Mouse (Mus musculus) midbrain, embryonic 15.5 days (tissue): ENCODE results near the gene Snx20. TPM values are rescaled to one million over a fixed set of nuclear protein-coding genes. Genes with fewer than 3 reads are reported as not detected.

ENCODE experiments used
- ATAC-seq: fragments of 200-750 bp; cut with Nextera tagmentation; replicated peaks from 2 replicates; pipeline ENCODE4 v1.8.0; 2017; ENCODE audit warnings: moderate TSS enrichment
- H3K27ac ChIP-seq: fragments of 300-500 bp; sonication (generic); 2 replicates; pipeline ENCODE4 v1.5.1; 2015; ENCODE audit warnings: mild to moderate bottlenecking, inconsistent platforms
- H3K27me3 ChIP-seq: fragments of 300-500 bp; sonication (generic); replicated peaks from 2 replicates; pipeline ENCODE4 v1.6.1; 2015; ENCODE audit warnings: inconsistent platforms
- H3K36me3 ChIP-seq: fragments of 300-500 bp; sonication (generic); replicated peaks from 2 replicates; pipeline ENCODE4 v1.6.1; 2015; ENCODE audit warnings: inconsistent platforms
- H3K4me1 ChIP-seq: fragments of 300-500 bp; sonication (generic); 2 replicates; pipeline ENCODE4 v1.6.1; 2015; ENCODE audit warnings: inconsistent platforms
- H3K4me2 ChIP-seq: fragments of 300-500 bp; sonication (generic); 2 replicates; pipeline ENCODE4 v1.6.1; 2015; ENCODE audit warnings: inconsistent platforms, mild to moderate bottlenecking, moderate library complexity
- H3K4me3 ChIP-seq: fragments of 300-500 bp; sonication (generic); 2 replicates; pipeline ENCODE4 v1.5.1; 2015; ENCODE audit warnings: mild to moderate bottlenecking, inconsistent platforms
- H3K9ac ChIP-seq: fragments of 300-500 bp; sonication (generic); 2 replicates; pipeline ENCODE4 v1.6.1; 2015; ENCODE audit warnings: mild to moderate bottlenecking, inconsistent platforms
- H3K9me3 ChIP-seq: fragments of 300-500 bp; sonication (generic); 2 replicates; pipeline ENCODE4 v1.6.1; 2016; ENCODE audit warnings: inconsistent platforms
- WGBS: fragments of 180-500 bp; shearing (Covaris S2); methylation state at CpG from one replicate; pipeline ENCODE4 v1.1.7; 2015; ENCODE audit warnings: mixed read lengths; 5-methylcytosine and 5-hydroxymethylcytosine counted together
- polyA plus RNA-seq: library from polyadenylated mRNA; unstranded; fragments of >200 nt; fragmentation: Nextera tagmentation; extraction: Ambion mirVana; gene quantifications from 2 replicates; pipeline ENCODE4 v1.2.1, GENCODE M21; 2015

Gene Snx20
- polyA plus RNA-seq, 1 experiment from 2014 or later: 1.1 TPM

DNA sequence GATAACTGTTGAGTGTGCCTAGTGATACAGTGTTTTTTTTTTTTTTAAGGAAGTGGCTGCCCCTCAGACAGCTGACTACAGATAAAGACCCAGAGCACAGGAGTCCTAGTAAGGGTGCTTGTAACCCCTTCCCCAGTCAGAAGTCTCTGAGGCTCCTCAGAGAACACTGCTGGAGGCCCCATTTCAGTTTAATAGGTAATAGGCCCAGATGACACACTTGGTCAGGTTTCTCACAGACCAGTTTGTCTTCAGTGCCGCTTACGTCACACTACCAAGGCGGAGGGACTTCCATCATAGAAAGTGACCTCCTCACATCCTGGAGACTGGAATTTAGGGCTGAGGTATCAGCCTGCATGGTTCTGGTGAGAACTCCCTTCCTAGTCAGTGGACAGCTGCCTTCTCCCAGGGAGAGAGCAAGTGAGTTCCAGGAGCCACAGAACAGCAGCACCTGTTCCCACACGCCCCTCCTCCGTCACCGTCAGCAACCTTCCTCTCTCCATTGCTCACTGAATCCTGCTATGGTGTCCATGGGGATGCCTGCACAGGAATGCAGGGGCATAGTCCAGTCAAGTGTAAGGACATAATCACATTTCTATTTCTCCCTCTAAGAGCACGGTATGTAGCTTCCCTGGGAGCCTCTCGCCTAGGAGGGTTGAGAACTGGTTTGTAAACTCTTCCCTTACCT, 47.6 kb downstream of the Snx20 start:
- 91% methylated on average over 8 of the region's 8 CpGs for WGBS
- Histone ChIP-seq H3K9me3 (no peaks in the 10 kb centered on the region), H3K27me3 (no peaks in the 10 kb centered on the region), H3K4me1 (no peaks in the 10 kb centered on the region), H3K4me2 (no peak overlapping the region), H3K9ac (no peak overlapping the region), H3K36me3 (no peaks in the 10 kb centered on the region; the same call in 1 of the 2 replicates), H3K27ac (no peak overlapping the region), H3K4me3 (no peak overlapping the region)
- ATAC-seq: no peak

DNA sequence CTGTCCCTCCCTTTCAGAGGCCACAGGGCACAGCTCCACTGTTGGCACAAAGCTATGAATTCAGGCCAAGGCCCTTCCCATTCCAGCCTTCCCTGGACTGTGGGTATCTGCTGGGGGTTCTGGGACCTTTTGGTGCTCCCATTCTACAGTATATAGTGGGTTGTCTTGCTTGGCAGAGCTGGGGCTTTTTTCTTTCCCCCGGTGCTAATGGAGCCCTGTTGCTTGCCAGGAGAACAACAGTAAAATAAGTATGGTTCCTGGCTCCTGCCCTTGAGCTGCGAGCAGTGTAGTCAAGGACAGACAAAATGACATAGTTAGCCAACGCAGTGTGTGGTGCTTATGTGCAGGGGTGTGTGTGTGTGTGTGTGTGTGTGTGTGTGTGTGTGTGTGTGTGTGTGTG, 52.1 kb downstream of the Snx20 start:
- no peak overlapping the region for H3K27ac ChIP-seq
- no peaks in the 10 kb centered on the region for H3K36me3 ChIP-seq
- H3K4me3 ChIP-seq: no peak overlapping the region
- no peak overlapping the region for H3K9ac ChIP-seq
- WGBS: 77% methylated on average over 3 of the region's 3 CpGs
- H3K9me3 ChIP-seq: no peaks in the 10 kb centered on the region
- H3K4me2 ChIP-seq: no peak overlapping the region
- ATAC-seq: no peak
- no peaks in the 10 kb centered on the region for H3K27me3 ChIP-seq
- peaks cover 20% of the 10 kb centered on the region for H3K4me1 ChIP-seq

DNA sequence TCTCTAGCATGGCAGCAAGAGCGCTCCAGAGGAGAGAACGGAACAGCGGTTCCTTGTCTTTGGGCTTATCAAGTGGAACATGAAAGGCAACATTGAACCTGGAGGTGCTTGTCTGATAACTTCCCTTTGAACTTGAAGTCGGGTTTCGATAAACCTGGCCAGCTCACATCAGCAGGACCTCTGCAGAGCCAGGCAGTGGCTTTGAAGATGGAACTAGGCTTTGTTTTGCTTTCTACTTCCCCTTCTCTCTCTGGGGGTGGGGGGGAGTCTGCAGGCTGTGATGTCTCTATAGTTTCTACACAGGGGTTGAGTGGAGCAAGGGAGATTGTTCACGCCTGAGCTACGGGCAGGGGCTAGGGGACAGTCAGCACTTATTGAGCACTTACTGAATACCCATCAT, 55.1 kb downstream of the Snx20 start:
- WGBS: 73% methylated on average over 7 of the region's 7 CpGs
- Histone ChIP-seq H3K4me2 (no peak overlapping the region), H3K36me3 (no peaks in the 10 kb centered on the region), H3K9me3 (no peaks in the 10 kb centered on the region), H3K4me1 (peaks cover 33% of the 10 kb centered on the region), H3K9ac (no peak overlapping the region), H3K4me3 (no peak overlapping the region), H3K27me3 (no peaks in the 10 kb centered on the region), H3K27ac (no peak overlapping the region)
- ATAC-seq: no peak

DNA sequence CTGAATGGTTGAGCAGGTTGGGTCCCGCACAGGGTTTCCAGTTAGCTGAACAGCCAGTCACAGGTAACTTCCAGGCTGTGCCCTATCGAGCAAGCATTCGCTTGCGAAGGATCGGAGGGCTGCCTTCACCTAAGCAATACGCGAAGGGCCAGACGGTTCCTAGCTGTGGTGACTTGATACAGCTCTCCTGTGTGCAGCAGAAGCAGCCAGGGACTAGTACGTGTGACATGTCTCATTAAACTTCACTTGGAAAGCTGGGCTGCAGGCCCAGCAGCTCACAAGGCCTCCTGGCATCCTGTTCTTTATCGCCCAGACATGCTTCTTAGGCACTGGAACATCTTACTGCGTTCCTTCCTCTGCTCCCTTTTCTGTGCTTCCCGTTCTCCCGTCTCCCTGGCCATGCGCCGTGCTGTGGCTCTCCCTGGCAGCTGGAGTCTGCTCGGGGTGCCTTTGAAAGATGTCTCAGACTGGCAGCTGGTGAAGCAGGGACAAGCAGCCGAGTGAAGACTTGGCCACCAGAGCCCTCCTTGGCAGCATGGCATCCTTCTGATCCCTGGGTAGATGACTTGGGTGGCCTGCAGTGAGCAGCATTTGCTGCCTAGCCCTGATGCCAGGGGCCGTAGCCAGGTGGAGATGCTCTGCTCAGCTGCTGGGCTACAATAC, 56.1 kb downstream of the Snx20 start:
- 73% methylated on average over 18 of the region's 18 CpGs for WGBS
- no peak overlapping the region for H3K9ac ChIP-seq
- peaks cover 35% of the 10 kb centered on the region for H3K4me1 ChIP-seq
- peak overlapping the region; percentile 50 for H3K27ac ChIP-seq
- H3K4me3 ChIP-seq: no peak overlapping the region
- no peaks in the 10 kb centered on the region for H3K27me3 ChIP-seq
- no peaks in the 10 kb centered on the region for H3K9me3 ChIP-seq
- no peaks in the 10 kb centered on the region for H3K36me3 ChIP-seq
- ATAC-seq: 0 out of 2 replicates have a peak, but pooled peaks have one; percentile 12
- no peak overlapping the region for H3K4me2 ChIP-seq

DNA sequence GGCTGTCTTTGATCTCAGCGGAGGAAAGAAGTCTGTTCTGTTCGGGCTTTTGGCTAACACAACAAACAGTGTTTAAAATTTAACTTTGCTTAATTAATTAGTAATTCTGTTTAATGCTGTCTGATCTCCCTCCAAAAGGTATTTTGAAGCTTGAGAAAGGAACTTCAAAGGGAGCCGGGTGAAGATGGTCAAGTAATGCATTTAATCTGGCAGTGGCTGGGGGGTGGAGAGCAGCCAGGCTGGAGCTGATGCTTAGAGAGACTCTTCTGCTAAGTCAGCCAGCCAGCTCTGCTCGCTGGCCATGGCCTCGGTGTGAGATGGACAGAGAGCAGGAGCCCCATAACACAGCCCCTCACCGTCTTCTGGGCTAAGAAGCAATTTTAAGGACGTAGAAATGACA, 56.7 kb downstream of the Snx20 start:
- H3K9ac ChIP-seq: no peak overlapping the region
- peak overlapping the region; percentile 50 for H3K27ac ChIP-seq
- no peak for ATAC-seq
- H3K36me3 ChIP-seq: no peaks in the 10 kb centered on the region
- H3K4me1 ChIP-seq: peaks cover 39% of the 10 kb centered on the region
- WGBS: 39% methylated on average over 7 of the region's 7 CpGs
- no peak overlapping the region for H3K4me3 ChIP-seq
- H3K4me2 ChIP-seq: no peak overlapping the region
- H3K9me3 ChIP-seq: no peaks in the 10 kb centered on the region
- no peaks in the 10 kb centered on the region for H3K27me3 ChIP-seq

DNA sequence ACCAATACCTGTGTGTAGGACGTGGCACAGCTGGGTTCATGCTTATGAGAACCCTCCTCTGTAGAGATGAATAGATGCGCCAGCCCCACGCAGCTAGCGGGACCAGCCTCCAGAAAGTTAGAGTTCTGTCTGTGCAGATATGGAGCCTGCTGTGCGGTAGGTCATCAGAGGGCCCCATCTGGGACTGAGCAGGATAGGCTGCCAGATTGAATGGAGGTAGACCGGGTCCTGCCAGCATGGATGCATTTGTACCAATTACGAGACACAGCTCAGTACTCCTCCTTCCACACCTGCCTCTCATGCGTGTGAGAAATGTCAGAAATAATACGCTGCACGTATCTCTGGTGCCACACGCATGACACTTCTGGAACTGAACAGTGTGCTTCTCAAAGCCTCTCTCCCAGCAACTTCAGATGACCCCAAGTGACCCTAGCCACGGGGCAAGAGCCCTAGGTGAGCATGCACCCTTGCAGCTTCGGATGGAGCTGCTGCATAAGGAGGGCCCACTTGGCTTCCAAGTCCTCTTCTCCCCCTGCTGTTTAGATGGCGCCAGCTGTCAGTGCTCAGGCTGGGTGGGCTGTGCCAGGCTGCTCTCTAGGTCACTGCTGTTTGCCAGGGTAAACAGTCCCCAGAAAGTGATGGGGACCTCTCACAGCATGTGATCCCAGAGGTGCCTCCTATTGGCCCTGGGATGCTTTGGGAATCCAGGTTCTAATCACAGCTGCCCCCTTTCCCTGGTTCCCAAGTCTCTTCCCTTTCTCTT, 57.3 kb downstream of the Snx20 start:
- peak overlapping the region; percentile 32 for H3K27ac ChIP-seq
- 0 out of 2 replicates have a peak, but pooled peaks have one; percentile 38 for ATAC-seq

DNA sequence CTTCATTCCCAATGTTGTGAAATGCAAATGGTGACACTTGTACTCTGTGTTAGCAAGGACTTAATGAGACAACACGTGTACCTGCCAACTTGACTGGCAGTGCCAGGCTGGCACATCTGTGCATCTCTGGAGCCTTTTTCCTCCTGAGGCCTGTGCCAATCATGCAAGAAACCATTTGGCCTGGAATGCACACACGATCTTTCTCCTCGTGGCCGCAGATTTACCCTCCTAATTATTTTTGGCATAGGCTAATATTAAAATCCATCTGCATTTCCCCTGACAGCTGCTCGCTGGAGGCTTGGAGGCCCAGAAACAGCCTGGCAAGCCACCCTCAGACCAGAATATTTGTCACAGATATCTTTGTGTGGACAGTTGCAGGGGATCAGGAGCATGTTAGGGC, 58.3 kb downstream of the Snx20 start:
- peaks cover 44% of the 10 kb centered on the region for H3K4me1 ChIP-seq
- WGBS: 57% methylated on average over 5 of the region's 5 CpGs

More for the DNA sequence above, 57.3 kb downstream of the Snx20 start:
- H3K4me3 ChIP-seq: no peak overlapping the region
- peaks cover 39% of the 10 kb centered on the region for H3K4me1 ChIP-seq
- no peaks in the 10 kb centered on the region for H3K27me3 ChIP-seq
- no peak overlapping the region for H3K4me2 ChIP-seq
- H3K9ac ChIP-seq: no peak overlapping the region
- no peaks in the 10 kb centered on the region for H3K36me3 ChIP-seq
- WGBS: 60% methylated on average over 14 of the region's 14 CpGs
- H3K9me3 ChIP-seq: no peaks in the 10 kb centered on the region

More for the DNA sequence above, 58.3 kb downstream of the Snx20 start:
- Histone ChIP-seq H3K27ac (0 out of 2 replicates have a peak overlapping the region, but pooled peaks have one; percentile 32), H3K36me3 (no peaks in the 10 kb centered on the region), H3K4me3 (no peak overlapping the region), H3K27me3 (no peaks in the 10 kb centered on the region), H3K9ac (no peak overlapping the region), H3K4me2 (no peak overlapping the region), H3K9me3 (no peaks in the 10 kb centered on the region)
- ATAC-seq: no peak

Other genes with a start within 250 kb of the Snx20 start
- 62.9 and 69.1 TPM in 2 replicates for gene Nkd1, start 114.8 kb downstream of the Snx20 start, polyA plus RNA-seq
- gene Nod2, start 11.2 kb upstream of the Snx20 start, polyA plus RNA-seq: 0.15 and 0.18 TPM in 2 replicates
- gene Cyld, start 60.9 kb upstream of the Snx20 start, polyA plus RNA-seq: 18.1 and 19.8 TPM in 2 replicates